Mouse (Mus musculus): ENCODE measurements around the gene Anks1b. TPM values are rescaled to one million over a fixed set of nuclear protein-coding genes. Genes with fewer than 3 reads are reported as not detected.

Gene Anks1b
- total and polyA plus RNA-seq, 3 experiments, result not detected

DNA sequence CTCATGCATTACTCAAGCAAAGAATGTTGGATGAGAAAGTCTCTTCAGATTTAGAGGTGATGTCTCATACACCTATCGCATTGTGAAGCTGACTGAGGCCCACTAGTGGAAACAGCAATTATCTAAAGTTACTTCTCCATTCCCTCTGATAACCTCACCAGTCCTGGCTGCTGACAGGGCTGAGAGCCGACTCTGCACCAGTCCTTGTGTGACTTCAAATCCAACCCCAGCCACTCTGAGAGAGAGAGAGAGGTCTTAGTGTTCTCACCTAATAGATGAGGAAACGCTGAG, 991.2 kb downstream of the Anks1b start:
- no peaks in the 10 kb centered on the region for H3K79me2 ChIP-seq (ENCODE audit: control insufficient read depth, insufficient read depth, low read length, poor library complexity)
- H3K4me1 ChIP-seq (ENCODE audit: control insufficient read depth in 1 of 2, insufficient read depth in 2 of 2, low read length in 2 of 2), result no peaks in the 10 kb centered on the region
- no peak overlapping the region for H3K27ac ChIP-seq (ENCODE audit: control insufficient read depth, low read depth, low read length)
- H3K9me3 ChIP-seq (replicated peaks; ENCODE audit: insufficient read depth, low read length), result no peaks in the 10 kb centered on the region
- H3K9ac ChIP-seq (ENCODE audit: control insufficient read depth, low read depth, low read length, poor library complexity, severe bottlenecking), result no peak overlapping the region
- DNase-seq (ENCODE audit: low read depth, low spot score), result no peak
- no peak overlapping the region for H3K4me3 ChIP-seq (ENCODE audit: control insufficient read depth in 1 of 2, insufficient read depth in 1 of 2, low read depth in 2 of 2, low read length in 2 of 2)
- no peaks in the 10 kb centered on the region for H3K36me3 ChIP-seq (ENCODE audit: control insufficient read depth in 1 of 2, insufficient read depth in 2 of 2, low read length in 2 of 2)
- no peaks in the 10 kb centered on the region for H3K27me3 ChIP-seq (ENCODE audit: control insufficient read depth in 1 of 2, insufficient read depth in 2 of 2, low read length in 2 of 2)
- no peak for TF ChIP-seq RCOR1 (IDR thresholded peaks at IDR 0.05; ENCODE audit: low read depth, low read length)
- TF ChIP-seq GATA1 (IDR thresholded peaks at IDR 0.05; ENCODE audit: low read depth, low read length), result no peak
- no peak for TF ChIP-seq POLR2AphosphoS2 (IDR thresholded peaks at IDR 0.05; ENCODE audit: low read length)
- no peak for TF ChIP-seq HCFC1 (IDR thresholded peaks at IDR 0.05; ENCODE audit: low read depth, low read length)
- no peak for TF ChIP-seq BHLHE40 (IDR thresholded peaks at IDR 0.05; ENCODE audit: borderline replicate concordance, low read depth, low read length)
- TF ChIP-seq MAX (IDR thresholded peaks at IDR 0.05; ENCODE audit: low read length), result no peak
- TF ChIP-seq MYC (IDR thresholded peaks at IDR 0.05; ENCODE audit: low read depth, low read length), result no peak
- TF ChIP-seq E2F4 (IDR thresholded peaks at IDR 0.05; ENCODE audit: borderline replicate concordance, low read depth, low read length), result no peak
- TF ChIP-seq MAFK (IDR thresholded peaks at IDR 0.05; ENCODE audit: borderline replicate concordance, low read depth, low read length), result no peak
- no peak for TF ChIP-seq GABPA (IDR thresholded peaks at IDR 0.05; ENCODE audit: low read depth, low read length)
- no peak for TF ChIP-seq TAL1 (IDR thresholded peaks at IDR 0.05; ENCODE audit: low read length)
- TF ChIP-seq TBP (IDR thresholded peaks at IDR 0.05; ENCODE audit: low read depth, low read length), result no peak
- TF ChIP-seq MAZ (IDR thresholded peaks at IDR 0.05; ENCODE audit: low read depth, low read length), result no peak
- TF ChIP-seq USF1 (IDR thresholded peaks at IDR 0.05; ENCODE audit: low read depth, low read length), result no peak
- no peak for TF ChIP-seq ELF1 (IDR thresholded peaks at IDR 0.05; ENCODE audit: low read depth, low read length)
- no peak for TF ChIP-seq ZKSCAN1 (IDR thresholded peaks at IDR 0.05; ENCODE audit: low read depth, low read length)

GRCm38 (mm10) chr10:90873204-90873603, 999.9 kb downstream of the Anks1b start:
- H3K36me3 ChIP-seq (ENCODE audit: control insufficient read depth in 1 of 2, insufficient read depth in 2 of 2, low read length in 2 of 2), result no peaks in the 10 kb centered on the region
- DNase-seq (ENCODE audit: low read depth, low spot score), result no peak
- H3K4me3 ChIP-seq (ENCODE audit: control insufficient read depth in 1 of 2, insufficient read depth in 1 of 2, low read depth in 2 of 2, low read length in 2 of 2), result no peak overlapping the region
- no peak for TF ChIP-seq POLR2AphosphoS2 (IDR thresholded peaks at IDR 0.05; ENCODE audit: low read length)
- no peak for TF ChIP-seq ELF1 (IDR thresholded peaks at IDR 0.05; ENCODE audit: low read depth, low read length)
- no peak for TF ChIP-seq SMC3 (IDR thresholded peaks at IDR 0.05; ENCODE audit: low read depth, low read length)
- no peak for TF ChIP-seq MAZ (IDR thresholded peaks at IDR 0.05; ENCODE audit: low read depth, low read length)
- no peak for TF ChIP-seq ZMIZ1 (IDR thresholded peaks at IDR 0.05; ENCODE audit: low read depth, low read length)
- TF ChIP-seq ZNF384 (IDR thresholded peaks at IDR 0.05; ENCODE audit: low read depth, low read length), result no peak
- no peak for TF ChIP-seq CHD1 (IDR thresholded peaks at IDR 0.05; ENCODE audit: low read depth, low read length)
- TF ChIP-seq MEF2A (IDR thresholded peaks at IDR 0.05; ENCODE audit: extremely low read depth, insufficient replicate concordance, low read depth, low read length, poor library complexity, severe bottlenecking), result no peak
- H3K9me3 ChIP-seq (replicated peaks; ENCODE audit: insufficient read depth, low read length), result no peaks in the 10 kb centered on the region
- H3K9ac ChIP-seq (ENCODE audit: control insufficient read depth, low read depth, low read length, poor library complexity, severe bottlenecking), result no peak overlapping the region
- no peaks in the 10 kb centered on the region for H3K79me2 ChIP-seq (ENCODE audit: control insufficient read depth, insufficient read depth, low read length, poor library complexity)
- no peak overlapping the region for H3K27ac ChIP-seq (ENCODE audit: control insufficient read depth, low read depth, low read length)
- H3K4me1 ChIP-seq (ENCODE audit: control insufficient read depth in 1 of 2, insufficient read depth in 2 of 2, low read length in 2 of 2), result no peaks in the 10 kb centered on the region
- H3K27me3 ChIP-seq (ENCODE audit: control insufficient read depth in 1 of 2, insufficient read depth in 2 of 2, low read length in 2 of 2), result no peaks in the 10 kb centered on the region; a peak in 1 of 4 replicates
